Mouse (Mus musculus): ENCODE results near the gene Zfp423. TPM values are rescaled to one million over a fixed set of nuclear protein-coding genes. Genes with fewer than 3 reads are reported as not detected.

Gene Zfp423
- total and polyA plus RNA-seq, 3 experiments, result not detected

GRCm38 (mm10) chr8:87660029-87660915 is 299.1 kb downstream of the Zfp423 start:
- H3K9me3 ChIP-seq (replicated peaks; ENCODE audit: insufficient read depth, low read length), result no peaks in the 10 kb centered on the region
- TF ChIP-seq MYB (IDR thresholded peaks at IDR 0.05; ENCODE audit: low read depth, low read length), result no peak
- no peak for DNase-seq (ENCODE audit: low read depth, low spot score)
- H3K27ac ChIP-seq (ENCODE audit: control insufficient read depth, low read depth, low read length), result no peak overlapping the region
- no peak overlapping the region for H3K4me3 ChIP-seq (ENCODE audit: control insufficient read depth in 1 of 2, insufficient read depth in 1 of 2, low read depth in 2 of 2, low read length in 2 of 2)
- no peaks in the 10 kb centered on the region for H3K27me3 ChIP-seq (ENCODE audit: control insufficient read depth in 1 of 2, insufficient read depth in 2 of 2, low read length in 2 of 2)
- H3K79me2 ChIP-seq (ENCODE audit: control insufficient read depth, insufficient read depth, low read length, poor library complexity), result no peaks in the 10 kb centered on the region
- H3K36me3 ChIP-seq (ENCODE audit: control insufficient read depth in 1 of 2, insufficient read depth in 2 of 2, low read length in 2 of 2), result no peaks in the 10 kb centered on the region
- H3K9ac ChIP-seq (ENCODE audit: control insufficient read depth, low read depth, low read length, poor library complexity, severe bottlenecking), result no peak overlapping the region
- no peaks in the 10 kb centered on the region for H3K4me1 ChIP-seq (ENCODE audit: control insufficient read depth in 1 of 2, insufficient read depth in 2 of 2, low read length in 2 of 2)

- H3K27ac ChIP-seq (ENCODE audit: control insufficient read depth, low read depth, low read length), result no peak overlapping the region
- no peak overlapping the region for H3K4me3 ChIP-seq (ENCODE audit: control insufficient read depth in 1 of 2, insufficient read depth in 1 of 2, low read depth in 2 of 2, low read length in 2 of 2)
- H3K4me1 ChIP-seq (ENCODE audit: control insufficient read depth in 1 of 2, insufficient read depth in 2 of 2, low read length in 2 of 2), result no peaks in the 10 kb centered on the region
- H3K27me3 ChIP-seq (ENCODE audit: control insufficient read depth in 1 of 2, insufficient read depth in 2 of 2, low read length in 2 of 2), result no peaks in the 10 kb centered on the region
- H3K36me3 ChIP-seq (ENCODE audit: control insufficient read depth in 1 of 2, insufficient read depth in 2 of 2, low read length in 2 of 2), result no peaks in the 10 kb centered on the region
- no peak for DNase-seq (ENCODE audit: low read depth, low spot score)
- TF ChIP-seq MAFK (IDR thresholded peaks at IDR 0.05; ENCODE audit: borderline replicate concordance, low read depth, low read length) (no peak), BHLHE40 (IDR thresholded peaks at IDR 0.05; ENCODE audit: borderline replicate concordance, low read depth, low read length) (no peak), ETS1 (IDR thresholded peaks at IDR 0.05; ENCODE audit: low read depth, low read length) (no peak), KAT2A (conservative IDR thresholded peaks at IDR 0.05; ENCODE audit: low read depth, low read length) (no peak), USF2 (IDR thresholded peaks at IDR 0.05; ENCODE audit: borderline replicate concordance in 1 of 2, insufficient read depth in 1 of 2, low read depth in 1 of 2, low read length in 2 of 2) (no peak), EP300 (IDR thresholded peaks at IDR 0.05; ENCODE audit: low read depth in 1 of 2, low read length in 2 of 2) (no peak), ZNF384 (IDR thresholded peaks at IDR 0.05; ENCODE audit: low read depth, low read length) (no peak), MYC (IDR thresholded peaks at IDR 0.05; ENCODE audit: low read depth, low read length) (no peak), ELF1 (IDR thresholded peaks at IDR 0.05; ENCODE audit: low read depth, low read length) (no peak), JUND (IDR thresholded peaks at IDR 0.05; ENCODE audit: low read depth, low read length) (no peak), UBTF (IDR thresholded peaks at IDR 0.05; ENCODE audit: borderline replicate concordance, insufficient read depth, low read depth, low read length) (no peak), GATA1 (IDR thresholded peaks at IDR 0.05; ENCODE audit: low read depth, low read length) (no peak), NELFE (IDR thresholded peaks at IDR 0.05; ENCODE audit: low read depth, low read length) (no peak), CHD1 (IDR thresholded peaks at IDR 0.05; ENCODE audit: low read depth, low read length) (no peak), RCOR1 (IDR thresholded peaks at IDR 0.05; ENCODE audit: low read depth, low read length) (no peak), MYB (IDR thresholded peaks at IDR 0.05; ENCODE audit: low read depth, low read length) (no peak), MAX (IDR thresholded peaks at IDR 0.05; ENCODE audit: low read length) (no peak), GABPA (IDR thresholded peaks at IDR 0.05; ENCODE audit: low read depth, low read length) (no peak), POLR2A (IDR thresholded peaks at IDR 0.05; ENCODE audit: control insufficient read depth in 1 of 2, insufficient read depth in 1 of 2, low read depth in 1 of 2, low read length in 2 of 2, poor library complexity in 1 of 2) (no peak)
- H3K9ac ChIP-seq (ENCODE audit: control insufficient read depth, low read depth, low read length, poor library complexity, severe bottlenecking), result no peak overlapping the region
- H3K9me3 ChIP-seq (replicated peaks; ENCODE audit: insufficient read depth, low read length), result no peaks in the 10 kb centered on the region
- H3K79me2 ChIP-seq (ENCODE audit: control insufficient read depth, insufficient read depth, low read length, poor library complexity), result no peaks in the 10 kb centered on the region
Measured at GRCm38 (mm10) chr8:87657488-87657887, 301.9 kb downstream of the Zfp423 start.
